Mouse (Mus musculus): Measurements from ENCODE around the gene Sdccag8.

Gene Sdccag8

DNA sequence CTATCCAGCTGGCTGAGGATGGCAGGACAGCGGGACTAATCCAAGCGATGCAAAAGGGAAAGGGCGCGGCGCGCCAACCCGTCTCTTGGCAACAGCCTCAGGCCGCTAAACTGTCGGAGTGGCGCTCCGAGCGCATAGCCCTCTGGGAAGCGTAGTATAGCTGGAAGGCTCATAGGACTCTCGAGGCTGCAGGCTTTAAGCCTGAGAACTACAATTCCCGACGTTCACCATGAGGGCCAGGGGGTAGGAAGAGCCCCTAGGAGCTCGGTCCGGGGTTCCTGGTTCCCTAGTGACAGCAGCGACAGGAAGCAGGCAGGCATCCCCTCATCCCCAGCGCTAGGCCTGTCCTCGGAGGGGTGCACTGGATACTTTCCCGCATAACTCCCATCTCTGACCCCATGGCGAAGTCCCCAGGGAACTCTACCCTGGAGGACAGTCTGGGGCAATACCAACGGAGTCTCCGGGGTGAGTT, at the start of gene Sdccag8:
Gene Sdccag8, plus strand, starts transcription at position 70 of the 472 bp plus-strand sequence.
- DNase-seq = peak; percentile 96 to 98

DNA sequence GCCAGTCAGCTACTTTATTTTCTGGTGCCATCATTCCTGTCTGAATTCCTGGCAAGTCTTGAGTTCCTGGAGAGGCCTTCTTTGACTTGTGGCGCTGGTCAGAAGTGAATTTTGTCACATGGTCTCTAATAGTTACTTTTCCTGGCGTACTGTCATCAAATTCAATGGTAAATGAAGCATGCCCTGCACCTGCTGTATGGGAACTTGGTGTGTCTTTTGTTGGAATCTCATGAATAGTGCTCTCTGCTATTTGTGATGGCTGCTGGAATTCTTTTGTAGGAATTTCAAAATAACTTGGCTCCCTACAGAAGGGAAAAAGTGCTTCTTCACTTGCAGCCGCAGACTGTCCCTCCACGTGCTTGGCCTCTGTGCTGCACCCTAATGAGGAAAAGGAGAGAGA, 39.9 kb upstream of the Sdccag8 start:
- no peak for DNase-seq

DNA sequence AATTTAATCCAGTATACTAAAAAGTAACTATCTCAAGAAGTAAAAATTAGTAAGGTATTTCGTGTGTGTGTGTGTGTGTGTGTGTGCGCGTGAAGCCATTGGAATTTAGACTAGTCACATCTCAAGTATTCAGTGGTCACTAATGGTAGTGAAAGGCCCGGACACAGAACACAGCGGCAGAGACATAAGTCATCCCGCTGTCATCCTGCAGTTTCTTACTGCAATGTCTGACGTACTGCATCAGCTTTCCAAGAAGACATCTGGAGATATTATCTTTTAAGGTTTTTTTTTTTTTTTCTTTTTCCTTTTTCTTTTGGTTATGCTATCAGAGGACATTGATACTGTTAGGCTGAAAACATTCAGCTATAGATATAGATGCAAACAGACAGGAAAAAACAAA, 25.1 kb upstream of the Sdccag8 start:
- DNase-seq = no peak

DNA sequence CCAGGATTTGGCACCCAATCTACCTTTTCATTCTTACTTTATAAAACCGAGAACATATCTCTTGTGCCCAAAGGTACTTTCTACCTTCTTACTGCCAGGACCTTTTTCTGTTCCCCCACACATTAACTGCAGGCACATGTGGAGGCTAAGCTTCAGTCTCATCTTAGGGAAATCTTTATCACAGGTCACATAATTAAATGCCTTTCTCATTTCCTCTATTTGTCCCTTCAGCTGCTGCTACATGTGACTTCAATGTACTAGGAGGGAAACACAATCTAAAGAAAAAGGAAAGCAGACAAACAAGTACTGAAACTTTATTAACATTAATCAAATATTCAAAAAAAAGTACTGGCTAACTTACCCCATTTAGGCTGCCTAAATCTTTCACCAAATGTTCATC, 22.3 kb upstream of the Sdccag8 start:
- no peak for DNase-seq

DNA sequence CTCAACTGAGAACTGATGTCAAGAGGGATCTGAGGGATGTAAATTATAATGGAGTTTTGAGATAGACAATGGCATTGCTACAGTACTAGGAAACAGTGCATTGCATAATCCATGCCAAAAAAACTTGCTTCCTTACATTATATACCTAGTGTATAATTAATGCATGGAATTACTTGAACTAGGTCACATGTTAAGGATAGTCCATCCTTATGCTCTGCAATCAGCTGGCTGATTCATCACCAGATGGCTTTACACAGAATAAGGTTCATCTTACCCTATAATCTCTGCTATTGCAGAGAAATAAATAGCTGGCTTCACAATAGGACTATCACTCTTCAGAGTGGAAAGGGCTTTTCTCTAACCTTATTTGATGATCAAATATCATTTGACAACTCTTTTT, 15.8 kb upstream of the Sdccag8 start:
- no peak for DNase-seq

DNA sequence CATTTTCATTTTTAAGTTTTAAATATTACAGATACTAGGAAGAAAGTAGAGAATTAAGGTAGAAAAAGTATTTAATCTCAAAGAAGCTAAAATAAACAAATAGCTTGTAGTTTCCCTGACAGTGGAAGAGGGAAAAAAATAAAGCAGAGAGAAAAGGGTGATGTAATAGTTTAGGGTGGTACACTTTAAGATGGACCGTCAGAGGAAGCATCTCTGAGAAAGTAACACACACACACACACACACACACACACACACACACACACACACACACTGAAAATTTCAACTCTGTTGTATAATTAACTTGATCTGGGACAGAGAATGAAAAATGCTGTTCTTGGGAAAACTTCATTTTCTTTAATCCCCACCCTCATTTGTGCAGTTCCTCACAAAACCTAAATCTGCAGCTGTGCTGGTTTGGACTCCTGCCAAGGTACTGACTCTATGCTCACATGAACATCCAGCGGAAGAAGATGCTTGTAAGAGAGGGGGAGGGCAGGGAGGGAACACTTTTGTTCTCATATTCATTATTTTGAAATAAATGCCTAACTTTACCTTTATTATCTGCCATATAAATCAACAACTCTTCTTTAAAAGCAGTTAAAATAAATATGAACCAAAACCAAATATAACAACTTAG, 13.6 kb upstream of the Sdccag8 start:
- DNase-seq = peak; percentile 55 to 63

DNA sequence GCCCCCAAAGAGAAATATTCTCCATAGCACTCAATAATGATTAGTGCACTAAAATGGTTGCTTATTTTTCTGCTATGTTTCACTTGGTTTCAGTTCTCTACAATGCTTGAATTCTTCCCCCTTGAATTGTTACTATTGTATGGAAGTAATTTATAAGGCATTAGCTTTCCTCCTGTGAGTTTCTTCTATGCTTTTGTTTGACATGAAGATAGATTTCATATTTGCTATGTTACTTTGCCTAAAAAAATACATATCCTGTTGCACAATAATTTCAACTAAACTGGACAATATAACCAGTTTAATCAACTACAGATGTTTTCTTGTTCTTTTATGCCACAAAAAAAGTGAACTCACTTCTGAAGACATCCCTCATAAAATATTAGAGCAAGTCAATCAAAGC, 4.3 kb upstream of the Sdccag8 start:
- no peak for DNase-seq

DNA sequence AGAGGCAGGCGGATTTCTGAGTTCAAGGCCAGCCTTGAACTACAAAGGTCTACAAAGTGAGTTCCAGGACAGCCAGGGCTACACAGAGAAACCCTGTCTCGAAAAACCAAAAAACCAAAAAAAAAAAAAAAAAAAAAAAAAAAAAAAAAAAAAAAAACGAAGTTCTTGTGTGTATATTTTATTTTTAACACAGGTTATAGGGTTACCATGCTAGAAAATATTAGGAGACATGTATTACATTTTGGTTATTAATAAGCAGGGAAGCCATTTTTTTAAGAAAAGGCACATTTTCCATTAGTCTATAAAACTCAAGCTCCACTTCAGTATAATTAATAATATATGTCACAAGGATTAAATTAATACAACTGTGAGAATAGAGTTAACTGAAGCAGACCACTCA, 2.6 kb upstream of the Sdccag8 start:
- DNase-seq = no peak

DNA sequence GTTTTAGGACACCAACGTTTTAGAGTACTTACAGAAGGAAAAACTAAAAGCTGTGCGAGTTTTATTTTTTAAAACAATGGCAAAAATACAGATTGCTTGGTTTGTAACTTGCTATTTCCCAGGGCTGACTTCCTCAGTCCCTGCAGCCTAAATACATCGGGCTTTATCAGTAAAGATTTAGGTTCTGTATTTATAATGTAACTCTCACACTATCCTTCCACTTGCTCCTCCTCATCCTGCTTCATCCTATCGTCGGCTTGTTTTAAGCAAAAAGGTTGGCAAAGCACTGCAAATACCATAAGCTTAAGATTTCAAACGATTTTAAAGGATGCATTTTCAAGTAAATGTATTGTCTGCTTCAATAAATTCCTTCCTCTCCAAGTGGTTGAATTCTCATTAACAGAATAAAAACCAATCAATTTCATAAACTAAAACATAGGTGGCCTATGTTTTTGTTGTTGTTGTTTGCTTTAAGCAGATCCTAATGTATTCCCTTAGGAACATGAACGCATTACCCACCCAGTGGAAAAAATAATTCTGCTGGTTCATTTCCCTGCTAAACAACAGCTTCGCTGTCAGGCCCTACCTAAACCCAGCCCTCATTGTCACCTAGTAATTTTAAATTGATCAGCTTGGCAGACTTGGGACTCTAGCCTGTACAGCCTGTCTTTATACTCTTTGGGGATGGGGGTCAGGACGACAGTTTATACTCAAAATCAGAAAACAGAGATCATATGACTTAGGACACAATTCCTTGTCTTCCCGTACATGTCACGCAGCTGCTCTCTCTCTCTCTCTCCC, 1.8 kb upstream of the Sdccag8 start:
- DNase-seq = no peak

DNA sequence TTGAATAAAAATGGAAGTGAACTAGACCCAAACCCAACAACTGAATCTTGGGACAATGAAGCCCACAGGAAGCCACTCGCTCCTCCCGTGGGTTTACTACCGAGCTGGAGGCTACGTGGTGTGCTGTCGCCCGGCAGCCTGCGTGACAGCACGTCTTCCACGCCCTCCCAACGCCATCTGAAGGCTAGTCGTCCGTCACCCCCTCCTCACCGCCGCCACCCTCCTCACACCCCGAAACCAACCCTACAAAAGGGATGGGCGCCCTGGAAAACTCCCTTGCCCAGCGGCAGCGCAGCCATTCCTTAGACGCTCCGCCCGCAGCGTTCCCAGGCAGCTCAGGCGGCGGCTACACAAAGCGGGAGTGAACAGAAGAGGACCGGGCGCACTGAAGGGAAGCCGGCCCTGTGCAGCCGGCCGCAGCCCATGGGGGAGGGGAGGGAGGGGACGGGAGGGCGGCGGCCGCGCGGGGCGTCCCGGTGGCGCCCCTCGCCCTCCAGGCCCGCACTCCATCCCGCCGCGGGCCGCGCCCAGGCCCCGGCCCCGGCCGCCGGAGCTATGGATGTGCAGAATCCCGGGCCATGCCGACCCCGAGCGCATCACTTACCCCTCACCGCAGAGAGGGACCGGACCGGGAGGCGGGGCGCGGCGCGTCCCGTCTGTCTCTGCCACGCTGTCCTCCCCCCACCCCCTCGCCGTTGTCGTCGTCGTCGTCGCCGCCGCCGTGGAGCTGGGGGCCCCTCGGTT, 996 bp upstream of the Sdccag8 start:
- DNase-seq = peak; percentile 64 to 73

DNA sequence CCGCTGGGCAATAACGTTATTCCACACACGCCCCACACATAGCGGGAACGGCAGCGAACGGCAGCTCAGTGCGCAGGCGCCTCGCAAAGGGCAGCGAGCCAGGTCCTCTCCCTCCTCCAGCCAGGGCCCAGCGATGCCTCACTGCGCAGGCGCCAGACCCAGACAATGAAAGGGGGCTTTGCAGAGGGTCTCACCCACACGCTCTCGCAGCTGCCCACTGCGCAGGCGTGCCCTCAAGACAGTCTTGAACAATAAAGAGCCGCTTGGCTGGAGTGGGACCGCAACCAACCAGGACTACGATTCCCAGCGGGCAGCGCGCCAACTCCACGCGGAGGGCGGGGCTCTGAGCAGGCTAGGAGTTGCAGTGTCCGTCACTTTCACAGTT, 432 bp upstream of the Sdccag8 start, which contains the start of gene Cep170:
Gene Cep170, minus strand, starts transcription at position 32 of the 385 bp plus-strand sequence.
- DNase-seq = peak; percentile 94 to 95

DNA sequence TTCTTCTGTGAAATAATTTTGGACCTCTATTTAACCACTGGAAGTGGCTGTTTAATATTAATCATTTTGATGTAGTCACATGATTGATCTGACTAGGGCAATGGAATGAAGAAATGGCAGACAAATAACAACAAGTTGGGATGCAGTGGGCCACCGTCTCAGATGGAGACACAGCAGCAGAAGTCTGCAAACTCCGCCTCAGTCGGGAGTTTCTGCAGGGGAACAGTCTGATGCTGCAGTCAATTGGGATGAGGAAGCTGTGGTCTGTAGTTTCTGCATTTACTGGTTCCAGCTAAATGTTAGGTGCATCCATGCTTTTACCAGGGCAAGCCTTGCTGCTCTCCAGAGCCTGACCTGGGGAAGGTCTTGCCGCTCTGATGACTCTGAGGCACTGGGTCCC, 2.3 kb downstream of the Sdccag8 start:
- no peak for DNase-seq

DNA sequence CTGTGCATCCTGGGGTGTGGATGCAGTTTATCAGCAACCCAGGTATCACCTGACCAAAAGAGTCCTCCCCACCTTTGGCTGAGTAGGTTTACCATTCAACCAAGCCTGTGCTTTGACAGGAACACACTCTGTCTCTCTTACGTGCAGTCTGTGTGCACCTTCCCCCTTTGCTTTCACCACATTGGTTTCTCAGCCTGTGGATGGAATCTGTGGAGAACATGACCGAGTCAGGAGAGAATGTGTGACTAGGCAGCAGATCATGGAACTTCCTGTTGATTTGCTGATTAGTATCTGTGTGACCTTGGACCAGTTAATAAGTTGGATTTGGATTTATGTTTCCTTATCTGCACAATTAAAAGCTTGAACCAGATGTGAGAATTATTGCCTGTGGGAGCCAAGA, 3.7 kb downstream of the Sdccag8 start:
- no peak for DNase-seq

DNA sequence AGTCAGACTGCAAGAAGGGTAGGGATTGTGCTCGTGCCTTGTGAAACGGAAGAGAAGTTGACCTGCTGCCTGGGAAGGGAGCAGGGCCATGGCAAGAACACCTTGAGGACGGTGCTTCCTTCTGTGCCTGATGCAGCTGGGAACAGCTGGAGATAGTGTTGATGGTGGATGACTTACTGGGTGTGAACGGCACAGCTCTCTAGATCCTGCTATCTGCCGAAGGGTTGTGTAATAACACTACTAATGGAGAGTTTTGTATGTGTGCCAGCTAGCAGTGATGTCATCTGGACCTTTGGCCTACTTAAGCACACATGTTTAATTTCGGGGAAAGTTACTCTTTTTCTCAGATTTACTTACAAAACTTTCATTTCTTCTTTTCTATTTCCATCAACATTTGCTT, 4.3 kb downstream of the Sdccag8 start:
- DNase-seq = peak; percentile 70 to 78

DNA sequence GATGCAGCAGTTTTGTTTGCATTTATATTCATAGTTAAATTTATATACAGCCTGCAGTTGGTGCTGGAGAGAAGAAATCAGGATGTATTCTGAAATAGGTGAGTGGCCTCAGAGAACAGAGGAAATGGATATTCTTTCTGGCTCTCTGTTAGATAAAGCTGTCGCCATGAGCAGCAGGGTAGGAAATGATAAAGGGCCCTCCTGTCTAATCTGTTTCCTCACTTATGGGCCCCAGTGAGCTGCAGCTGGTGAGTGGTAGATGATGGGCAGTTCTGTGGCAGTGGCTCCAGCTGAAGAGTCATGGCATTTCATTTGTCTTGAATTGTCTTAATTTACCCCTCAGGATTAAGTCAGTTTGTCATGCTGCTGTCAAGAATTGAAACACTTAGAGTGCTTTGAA, 7.5 kb downstream of the Sdccag8 start:
- no peak for DNase-seq

DNA sequence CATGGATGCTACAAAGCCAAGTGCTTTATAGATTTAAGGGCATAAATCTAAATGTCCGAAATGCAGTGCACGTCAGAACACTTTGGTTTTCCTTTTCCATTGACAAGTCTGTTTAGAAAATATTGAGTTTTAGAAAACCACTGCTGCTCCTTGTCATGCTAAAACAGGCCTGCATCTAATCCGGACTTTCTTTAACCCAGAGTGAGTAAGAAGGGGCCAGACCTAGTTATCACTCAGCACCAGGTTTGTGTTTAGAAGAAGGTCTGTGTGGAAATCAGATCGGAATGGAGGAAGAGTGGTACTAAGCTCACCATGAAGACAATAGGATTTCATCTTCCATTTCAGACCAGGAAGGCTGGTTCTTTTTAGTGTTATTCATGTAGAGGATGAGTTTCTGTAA, 8.5 kb downstream of the Sdccag8 start:
- DNase-seq = no peak

DNA sequence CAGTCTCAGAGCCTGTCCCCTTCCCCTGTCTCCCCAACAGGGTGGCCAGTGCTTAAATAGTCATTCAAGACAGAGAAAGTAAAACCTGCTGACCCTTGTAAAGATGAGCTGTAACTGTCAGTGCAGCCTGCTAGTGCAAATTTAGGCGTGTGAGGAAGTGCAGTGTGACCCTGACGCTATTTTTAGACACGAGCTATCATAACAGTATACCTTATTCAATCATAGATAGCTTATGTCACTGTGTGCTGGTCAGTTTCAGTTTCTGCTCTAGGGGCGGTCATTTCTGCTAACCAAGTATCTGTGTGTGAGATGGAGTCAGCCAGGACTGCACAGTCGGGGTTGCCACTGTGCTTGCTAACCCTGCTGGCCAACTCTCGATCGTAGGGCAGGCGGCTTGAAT, 9.4 kb downstream of the Sdccag8 start:
- DNase-seq = no peak

DNA sequence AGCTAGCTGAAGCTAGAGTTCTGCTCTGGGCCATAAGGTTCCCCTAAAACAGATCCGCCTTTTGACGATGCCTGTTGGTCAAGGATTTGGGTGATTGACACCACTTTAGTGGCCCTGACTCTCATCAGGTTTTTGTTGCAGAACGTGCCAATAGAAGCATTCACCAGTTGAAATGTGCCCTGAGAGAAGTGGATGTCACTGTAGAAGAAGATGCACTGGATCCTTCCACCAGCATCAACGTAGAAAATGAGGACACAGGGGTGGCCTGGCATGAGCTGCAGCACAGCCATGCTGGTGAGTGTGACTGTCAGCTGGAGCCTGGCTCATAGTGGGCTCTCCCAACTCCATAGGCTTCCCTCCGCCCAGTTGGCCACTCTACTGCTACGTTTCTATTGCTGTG, 10.2 kb downstream of the Sdccag8 start:
- DNase-seq = no peak

DNA sequence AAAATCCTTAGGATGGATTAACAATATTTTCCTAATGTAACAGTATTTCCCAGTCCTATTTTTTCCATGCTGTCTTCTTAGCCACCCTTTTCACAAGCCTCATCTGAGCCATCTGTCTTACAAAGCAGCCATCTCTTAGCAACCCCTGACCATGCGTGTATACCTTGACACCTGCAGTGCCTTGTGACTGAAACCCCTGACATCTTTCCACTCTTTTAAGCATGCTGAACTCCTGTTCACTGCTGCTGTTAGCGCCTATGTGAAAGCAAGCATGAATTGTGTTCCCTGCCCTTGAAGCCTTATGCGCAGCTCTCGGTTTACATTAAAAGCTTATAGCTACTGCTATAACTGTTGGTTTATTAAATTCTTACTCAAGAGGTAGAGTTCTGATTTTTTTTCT, 10.6 kb downstream of the Sdccag8 start:
- no peak for DNase-seq

DNA sequence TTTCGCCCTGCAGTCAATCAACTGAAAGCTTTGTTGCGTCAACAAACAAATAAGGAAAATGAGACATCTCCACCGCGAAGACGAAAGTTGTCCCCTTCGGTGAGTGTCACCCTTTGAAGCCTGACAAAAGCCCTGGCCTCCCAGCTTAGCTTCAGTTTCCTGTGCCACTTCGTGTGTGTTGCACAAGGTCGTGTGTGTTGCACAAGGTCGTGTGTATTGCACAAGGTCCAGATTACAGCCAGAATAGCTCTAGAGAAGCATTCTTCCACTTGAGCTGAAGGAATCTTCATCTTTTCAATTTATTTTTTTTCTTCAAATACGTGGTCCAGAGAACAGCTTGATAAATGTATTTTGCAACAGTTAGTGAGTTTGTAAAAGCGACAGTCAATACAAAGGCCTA, 11.7 kb downstream of the Sdccag8 start:
- peak; percentile 60 to 63 for DNase-seq

DNA sequence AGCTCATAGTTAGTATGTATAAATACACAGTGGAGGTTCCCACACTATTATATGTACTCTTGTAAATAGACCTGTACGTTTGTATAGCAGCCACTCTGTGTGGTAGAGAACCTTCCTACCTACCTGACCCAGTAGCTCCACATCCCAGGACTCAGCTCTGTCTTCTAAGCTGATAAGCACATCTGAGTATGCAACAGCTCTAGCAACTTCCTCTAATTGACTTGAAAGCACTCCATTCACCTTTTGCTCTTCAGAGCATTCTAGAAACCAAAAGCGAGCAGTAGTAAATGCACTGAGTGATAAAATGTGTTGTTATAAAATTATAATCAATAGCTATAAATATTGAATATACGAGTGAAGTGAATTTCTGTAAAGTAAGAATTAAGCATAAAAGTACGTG, 12.5 kb downstream of the Sdccag8 start:
- no peak for DNase-seq

DNA sequence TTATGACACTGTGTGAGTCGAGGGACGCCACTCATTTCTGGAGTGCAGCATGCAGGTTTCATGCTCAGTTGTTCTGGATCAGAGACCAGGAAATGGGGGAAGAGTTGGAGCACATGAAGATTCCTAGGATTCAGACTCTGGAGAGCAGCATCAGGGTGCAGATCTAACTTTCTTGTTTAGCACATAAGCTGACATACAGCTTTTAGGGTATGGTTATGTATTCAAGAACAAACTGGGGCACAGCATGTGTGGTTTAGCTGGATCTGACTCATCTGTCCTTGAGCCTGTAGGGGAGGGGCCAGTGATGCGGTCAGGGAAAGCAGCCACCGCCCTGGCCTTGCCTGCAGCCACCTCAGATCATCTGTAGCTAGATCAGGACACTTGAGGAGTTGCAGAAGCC, 12.9 kb downstream of the Sdccag8 start:
- DNase-seq = peak; percentile 61 to 65

DNA sequence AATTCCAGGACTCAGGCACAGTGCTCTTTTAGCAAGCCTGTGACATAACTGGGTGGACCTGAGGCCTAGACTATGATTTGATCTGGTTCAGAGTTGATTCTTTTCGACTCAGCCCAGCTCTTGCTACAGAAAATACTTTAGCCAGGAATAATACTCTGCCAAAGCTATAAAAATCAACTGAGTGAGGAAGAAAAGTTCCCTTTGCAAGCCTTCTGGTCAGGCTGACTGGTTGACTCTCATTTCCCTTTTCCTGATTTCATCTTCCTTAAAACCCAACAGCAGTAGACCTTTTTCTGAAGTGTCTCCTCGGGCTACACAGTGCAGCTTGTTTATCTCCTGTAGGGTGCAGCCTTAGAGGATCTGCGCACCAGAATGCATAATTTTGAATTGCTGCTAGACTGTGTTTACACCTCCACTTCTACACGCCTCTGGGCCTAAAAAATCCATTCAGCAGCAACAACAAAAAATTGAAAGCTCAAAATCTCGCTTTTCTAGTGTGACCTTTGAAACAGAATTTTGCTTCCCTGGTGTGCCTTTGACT, 13.6 kb downstream of the Sdccag8 start:
- DNase-seq = no peak
